Mouse (Mus musculus): ENCODE data around the gene Gngt2.

Gene Gngt2

DNA sequence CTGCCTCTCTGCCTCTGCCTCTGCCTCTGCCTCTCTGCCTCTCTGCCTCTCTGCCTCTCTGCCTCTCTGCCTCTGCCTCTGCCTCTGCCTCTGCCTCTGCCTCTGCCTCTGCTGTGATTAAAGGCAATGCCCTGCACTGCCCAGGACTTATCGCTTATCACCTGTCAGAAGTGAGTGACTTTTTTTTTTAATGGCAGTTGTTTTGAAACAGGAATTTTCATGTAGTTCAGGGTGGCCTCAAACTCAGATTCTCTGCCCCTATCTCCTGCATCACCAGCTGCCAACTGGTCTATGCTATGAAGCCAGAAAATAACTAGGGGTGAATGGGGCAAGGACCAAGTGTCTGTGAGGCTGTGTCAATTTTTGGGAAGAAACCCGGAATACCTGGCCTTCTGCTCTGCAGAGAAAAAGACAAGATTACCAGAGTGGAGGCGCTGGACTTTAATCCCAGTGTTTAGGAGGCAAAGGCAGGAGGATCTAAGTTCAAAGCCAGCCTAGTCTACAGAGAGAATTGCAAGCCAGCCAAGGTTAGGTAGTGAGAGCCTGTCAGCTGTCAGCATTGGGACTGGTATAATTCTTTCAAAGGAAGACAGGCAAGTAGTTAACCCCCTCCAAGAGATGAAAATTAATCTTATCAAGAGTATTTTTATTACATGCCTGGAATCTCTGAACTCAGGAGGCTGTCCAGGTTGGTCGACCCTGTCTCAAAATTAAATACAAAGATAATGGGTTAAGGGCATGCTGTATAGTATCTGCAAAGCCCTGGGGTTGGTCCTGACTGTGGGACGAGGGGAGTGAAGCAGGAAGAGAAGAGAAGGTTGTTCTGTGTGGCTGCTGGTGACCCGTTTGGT, 10.5 kb upstream of the Gngt2 start:
- no peak for DNase-seq (ENCODE audit: low spot score in 2 of 2)

DNA sequence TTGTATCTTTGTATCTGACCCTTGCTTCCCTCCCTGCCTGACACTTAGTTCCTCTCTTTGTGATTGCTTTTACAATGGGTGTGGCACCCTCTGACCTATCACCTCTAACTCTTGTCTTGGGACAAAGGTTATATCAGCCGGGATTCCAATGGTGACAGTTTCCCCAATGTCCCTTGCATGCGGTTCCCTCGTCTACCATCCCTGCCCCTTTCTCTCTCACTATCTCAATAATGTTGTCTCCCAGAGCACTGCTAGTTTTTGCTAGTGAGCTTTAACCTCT, 9.9 kb upstream of the Gngt2 start:
- DNase-seq (ENCODE audit: low spot score in 2 of 2): no peak

DNA sequence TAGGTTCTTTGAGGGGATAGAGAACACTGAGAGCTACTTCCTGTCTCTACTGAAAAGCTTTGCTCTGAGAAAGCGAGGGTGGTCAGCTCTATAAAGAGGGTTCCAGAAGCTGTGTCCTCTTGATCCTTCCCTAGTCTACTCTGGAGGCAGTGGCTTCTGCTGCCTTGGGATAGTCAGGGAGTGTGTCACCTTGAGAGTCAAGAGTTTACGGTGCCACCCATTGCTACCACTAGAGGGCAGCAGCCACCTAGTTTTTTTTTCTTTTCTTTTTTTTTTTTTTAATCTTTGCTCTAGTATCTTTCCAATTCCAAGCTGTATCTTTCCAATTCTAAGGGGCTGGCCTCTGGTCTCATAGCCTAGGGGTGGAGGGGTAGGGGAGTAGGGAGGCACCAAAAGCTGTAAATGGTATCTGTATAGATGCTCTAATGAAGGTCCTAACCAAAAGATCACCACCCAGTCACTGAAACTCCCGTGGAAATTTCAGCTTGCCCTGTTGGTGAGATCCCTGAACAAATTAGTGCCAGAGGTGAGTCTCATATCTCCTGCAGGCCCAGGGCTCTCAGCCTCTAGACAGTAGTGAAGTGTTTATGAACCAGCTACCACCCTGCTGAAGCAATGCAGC, 9.4 kb upstream of the Gngt2 start:
- DNase-seq (ENCODE audit: low spot score in 2 of 2): peak; percentile 56 to 68

DNA sequence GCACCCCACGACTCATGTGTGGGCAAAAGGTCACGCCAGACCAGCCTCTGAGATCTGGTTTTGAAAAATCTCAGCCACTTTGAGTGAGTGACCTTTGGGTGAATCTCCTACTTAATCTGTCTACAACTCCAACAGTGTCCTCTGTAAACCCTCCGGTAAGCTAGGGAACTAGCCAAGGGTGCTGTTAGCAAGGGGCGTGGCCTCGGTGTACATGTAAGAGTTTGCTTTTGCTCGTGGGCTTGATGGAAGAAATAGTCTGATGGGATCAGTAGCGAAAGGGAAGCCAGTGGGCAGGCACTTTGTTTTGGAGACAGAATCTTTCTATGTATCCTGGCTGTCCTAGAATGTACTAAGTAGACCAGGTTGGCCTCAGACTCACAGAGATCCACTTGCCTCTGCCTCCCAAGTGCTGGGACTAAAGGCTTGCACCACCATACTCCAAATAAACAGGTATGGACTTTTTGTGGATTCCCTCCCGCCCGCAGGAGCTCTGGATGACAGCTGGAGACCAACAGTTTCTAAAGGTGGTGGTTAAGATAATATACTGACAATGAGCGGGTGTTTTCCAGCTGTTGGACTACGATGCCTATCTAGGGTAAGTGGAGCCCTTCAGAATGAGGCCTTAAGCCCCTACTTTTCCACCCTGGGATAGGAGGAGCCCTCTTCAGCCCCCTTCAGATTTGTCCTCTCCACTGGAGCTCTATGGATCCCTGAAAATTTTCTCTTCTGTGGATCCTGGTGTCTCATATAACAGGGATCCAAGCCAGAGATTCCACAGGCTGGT, 8.6 kb upstream of the Gngt2 start:
- DNase-seq (ENCODE audit: low spot score in 2 of 2): no peak

DNA sequence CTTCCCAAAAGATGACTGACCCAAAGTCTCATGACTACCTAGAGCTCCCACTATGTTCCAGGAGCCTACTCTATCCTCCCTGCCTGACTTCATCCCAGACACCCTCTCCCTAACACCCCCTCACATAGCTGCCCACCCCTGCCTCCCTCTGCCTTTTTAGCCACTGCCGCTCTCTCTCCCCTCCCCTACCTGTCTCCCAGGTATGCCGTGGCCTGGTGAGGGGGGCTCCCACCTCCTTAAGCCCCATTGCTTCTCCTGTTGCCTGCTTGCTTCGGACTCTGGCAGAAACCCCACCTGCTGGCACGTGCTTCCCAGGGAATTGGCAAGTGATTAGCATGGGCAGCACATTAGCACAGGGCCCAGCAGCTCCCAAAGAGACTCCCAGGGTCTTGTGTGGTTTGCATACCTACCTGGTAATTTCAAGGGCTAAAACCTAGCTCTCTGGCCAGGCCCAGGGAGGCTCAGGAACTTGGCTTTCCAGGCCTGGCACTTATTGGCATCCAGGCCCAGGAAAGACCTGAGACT, 7.4 kb upstream of the Gngt2 start:
- DNase-seq (ENCODE audit: low spot score in 2 of 2): no peak

DNA sequence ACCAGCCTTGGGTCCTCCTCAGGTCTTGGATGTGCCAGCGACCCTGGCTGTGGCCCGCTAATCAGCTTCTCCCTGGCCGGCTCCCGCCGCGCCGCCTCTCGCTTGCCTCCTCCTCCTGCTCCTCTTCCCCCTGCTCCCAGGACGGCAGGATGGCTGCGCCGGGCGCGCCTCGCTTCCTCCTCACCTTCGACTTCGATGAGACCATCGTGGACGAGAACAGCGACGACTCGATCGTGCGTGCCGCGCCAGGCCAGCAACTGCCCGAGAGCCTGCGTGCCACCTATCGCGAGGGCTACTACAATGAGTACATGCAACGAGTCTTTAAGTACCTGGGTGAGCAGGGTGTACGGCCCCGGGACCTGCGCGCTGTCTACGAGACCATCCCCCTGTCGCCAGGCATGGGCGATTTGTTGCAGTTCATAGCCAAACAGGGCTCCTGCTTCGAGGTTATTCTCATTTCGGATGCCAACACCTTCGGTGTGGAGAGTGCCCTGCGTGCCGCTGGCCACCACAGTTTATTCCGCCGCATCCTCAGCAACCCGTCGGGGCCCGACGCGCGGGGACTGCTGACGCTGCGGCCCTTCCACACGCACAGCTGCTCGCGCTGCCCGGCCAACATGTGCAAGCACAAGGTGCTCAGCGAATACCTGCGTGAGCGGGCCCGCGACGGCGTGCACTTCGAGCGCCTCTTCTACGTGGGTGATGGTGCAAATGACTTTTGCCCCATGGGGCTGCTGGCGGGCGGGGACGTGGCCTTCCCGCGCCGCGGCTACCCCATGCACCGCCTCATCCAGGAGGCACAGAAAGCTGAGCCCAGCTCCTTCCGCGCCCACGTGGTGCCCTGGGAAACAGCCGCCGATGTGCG, 6.4 kb upstream of the Gngt2 start:
- peak; percentile 27 to 32 for DNase-seq (ENCODE audit: low spot score in 2 of 2)

DNA sequence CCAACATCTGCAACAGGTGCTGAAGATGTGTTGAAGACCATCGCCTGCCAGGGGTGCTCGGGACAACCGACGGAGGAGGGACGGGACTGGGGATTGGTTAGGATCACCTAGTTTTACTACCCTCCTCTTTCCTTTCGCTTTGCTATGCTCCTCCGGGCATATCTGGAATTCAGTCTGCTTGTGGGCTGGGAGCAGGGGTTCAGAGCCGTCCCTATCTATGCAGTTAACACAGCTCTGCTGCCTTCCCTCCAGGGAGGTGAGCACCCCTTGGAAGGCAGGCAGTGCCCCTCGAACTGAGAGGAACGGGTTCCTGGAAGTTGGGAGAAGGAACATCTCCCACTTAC, 5.8 kb upstream of the Gngt2 start:
- DNase-seq (ENCODE audit: low spot score in 2 of 2): no peak

DNA sequence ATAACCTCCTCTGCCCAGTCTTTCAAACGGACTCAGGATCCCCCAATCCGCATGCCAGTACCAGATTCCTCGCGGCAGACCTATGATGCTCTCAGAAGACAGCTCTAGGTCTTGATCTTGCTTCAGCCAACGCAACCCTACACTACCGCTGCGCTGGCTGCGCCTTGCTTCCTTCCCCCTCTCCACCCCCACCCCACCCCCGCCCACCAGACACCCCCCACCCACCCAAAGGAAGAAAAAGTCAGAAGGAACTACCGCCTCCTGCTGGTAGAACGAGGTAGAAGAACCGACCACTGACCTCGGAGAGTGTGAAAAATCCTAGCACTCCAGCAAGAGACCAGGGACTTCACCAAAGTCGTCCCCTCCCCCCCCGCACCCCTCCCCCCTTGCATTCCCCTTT, 5.4 kb upstream of the Gngt2 start:
- no peak for DNase-seq (ENCODE audit: low spot score in 2 of 2)

DNA sequence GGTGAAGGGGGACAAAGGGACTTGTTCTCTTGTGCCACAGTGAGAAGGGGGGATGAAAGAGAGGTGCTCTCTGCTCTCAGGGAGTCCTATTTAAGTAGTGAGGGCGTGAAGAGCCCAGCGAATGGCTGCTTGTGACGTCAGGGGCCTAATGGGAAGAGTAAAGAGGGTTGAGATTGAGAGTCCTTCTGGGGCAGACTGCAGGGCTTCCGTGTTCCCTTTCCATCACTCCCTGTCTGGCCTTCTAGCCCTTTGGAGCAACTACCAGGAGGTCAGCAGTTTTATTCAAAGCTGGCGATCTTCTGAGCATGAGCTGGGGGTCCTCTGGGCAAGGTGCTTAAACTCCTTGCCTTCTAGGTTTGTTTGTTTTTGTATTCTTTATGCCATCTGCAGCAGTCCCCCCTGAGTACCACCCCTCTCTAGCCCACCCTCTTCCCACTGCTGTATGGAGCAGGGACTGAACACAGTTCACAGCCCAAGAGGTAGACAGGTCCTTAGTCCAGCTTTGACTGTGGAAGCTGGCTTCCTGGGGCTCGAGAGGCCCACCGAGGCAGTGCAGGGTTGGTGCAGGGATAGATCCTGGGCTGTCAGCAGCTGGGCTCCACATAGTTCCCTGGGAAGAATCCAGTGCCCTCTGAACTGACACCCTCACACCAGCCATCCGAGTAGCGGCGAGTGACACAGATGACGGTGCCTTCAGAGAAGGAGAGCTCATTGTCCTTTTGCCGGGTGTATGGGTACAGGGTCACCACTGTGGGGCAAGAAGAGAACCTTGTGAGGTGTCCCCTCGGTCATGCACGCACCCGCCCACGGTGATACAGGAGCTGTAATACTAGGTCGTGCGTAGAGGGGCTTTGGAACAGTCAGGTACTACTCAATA, 4.6 kb upstream of the Gngt2 start:
- DNase-seq (ENCODE audit: low spot score in 2 of 2): no peak

DNA sequence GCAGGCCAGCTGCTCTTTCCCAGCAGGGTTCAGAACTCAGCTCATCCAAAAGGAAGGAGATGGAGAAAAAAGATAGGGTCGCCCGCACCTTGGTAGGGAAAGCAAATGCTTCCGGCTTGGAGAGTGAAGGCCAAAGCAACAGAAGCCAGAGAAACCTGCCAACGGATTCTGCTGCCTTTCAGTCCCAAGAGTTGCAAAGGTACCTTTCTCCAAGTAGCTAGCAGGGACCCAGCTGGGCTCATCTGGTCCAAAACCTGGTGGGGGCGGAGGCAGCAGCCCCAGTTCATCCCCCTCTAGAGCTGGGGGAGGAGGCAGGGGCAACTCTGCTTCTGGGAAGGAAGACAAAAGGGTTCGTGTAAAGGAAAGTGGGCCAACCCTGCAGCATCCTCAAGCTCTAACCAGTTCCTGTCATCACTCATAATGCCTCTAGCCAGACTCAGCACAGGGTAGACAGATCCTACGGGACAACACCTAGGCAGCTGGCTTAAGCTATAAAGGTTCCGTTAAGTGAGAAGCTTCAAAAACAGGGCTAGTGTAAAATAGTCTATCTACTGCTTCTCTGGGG, 3.9 kb upstream of the Gngt2 start:
- no peak for DNase-seq (ENCODE audit: low spot score in 2 of 2)

DNA sequence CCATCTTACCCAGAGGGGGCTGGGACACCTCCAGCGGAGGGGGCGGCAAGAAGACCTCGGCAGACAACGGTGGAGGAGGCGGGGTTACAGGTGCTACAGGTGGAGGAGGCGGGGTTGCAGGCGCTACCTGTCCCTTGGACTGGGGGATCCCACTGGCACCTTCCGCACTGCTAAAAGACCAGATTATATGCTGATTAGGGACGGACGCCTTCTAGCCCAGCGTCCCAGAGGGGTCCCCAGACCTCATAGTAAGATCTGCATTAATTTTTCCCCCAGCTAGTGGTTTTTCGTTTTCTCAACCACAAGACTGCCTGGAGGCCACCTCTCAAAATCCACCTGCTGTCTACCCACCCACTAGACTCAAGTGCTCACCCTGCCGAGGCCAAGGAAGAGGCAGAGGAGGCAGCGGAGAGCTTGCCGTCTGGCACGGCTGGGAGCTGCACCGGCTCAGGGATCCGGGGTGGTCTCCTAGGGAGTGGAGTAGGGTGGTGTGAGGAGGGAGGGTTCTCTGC, 3.3 kb upstream of the Gngt2 start:
- peak in 1 of 2 experiments; percentile 37 for DNase-seq (ENCODE audit: low spot score in 2 of 2)

DNA sequence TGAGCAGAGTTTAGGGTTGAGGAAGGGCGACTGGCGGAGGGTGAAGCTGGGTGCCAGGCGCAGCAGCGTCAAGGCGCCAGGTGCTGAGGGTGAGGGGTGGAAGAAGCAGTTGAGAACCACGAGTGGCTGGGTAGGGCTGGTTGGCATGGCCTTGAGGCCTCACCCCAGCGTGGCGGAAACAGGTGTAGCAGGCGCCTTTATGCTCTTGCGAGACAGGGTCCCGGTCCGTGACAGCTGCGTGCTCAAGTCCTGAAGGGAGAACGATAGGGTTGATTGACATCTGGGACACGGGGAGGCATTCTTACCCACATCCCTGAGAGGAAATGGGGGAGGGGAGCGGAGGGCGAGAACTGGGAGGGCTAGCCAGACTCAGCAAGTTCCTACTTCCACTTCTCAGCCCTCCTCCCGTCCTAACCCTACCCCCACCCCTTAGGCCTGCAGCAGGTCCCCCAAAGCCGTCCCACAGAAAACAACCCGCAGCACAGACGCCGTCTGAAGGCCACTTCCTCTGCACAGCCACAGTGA, 2.8 kb upstream of the Gngt2 start:
- DNase-seq (ENCODE audit: low spot score in 2 of 2): peak; percentile 78 to 85

DNA sequence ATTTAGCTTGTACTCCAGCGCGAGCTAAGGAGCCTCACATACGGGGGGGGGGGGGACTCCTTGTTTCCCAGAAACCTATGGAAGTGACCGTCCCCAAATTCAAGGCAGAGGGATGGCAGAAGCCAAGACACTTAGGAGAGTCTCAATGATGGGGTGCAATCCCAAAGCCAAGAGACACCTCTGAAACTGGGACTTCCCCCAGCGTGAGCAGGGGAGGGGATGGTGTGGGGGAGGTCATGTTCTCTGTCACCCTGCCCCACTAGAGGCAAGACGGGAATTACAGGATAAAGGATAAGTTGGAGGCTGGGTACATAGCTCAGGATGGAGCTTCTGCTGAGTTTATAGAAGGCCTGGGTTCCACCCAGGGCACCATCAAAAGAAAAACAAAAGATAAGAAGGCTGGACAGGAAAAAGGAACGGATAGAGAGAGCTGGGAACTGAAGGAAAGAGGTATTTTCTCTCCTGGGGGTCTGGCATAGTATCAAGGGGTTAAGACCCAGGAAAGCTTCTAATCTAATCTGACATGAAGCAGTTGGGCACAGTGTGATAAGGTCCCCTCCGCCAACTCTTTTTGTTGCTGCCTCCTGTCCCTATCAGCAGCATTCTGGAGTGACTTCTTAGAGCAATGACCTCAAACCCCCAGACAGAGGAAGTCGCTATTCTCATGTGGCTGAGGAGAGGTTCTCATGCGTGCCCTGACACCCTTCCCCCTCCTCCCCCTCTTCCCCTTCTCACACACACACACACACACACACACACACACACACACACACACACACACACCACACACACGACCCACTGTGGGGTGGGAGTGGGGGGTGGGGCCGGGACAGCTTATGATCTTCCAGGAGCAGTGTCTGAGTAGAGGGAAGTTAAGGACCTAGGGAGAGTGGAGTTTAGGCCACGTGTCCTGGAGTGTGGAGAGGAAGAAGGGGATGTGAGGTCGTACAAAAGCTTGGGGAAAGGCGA, 2.0 kb upstream of the Gngt2 start:
- DNase-seq (ENCODE audit: low spot score in 2 of 2): peak; percentile 80 to 87

DNA sequence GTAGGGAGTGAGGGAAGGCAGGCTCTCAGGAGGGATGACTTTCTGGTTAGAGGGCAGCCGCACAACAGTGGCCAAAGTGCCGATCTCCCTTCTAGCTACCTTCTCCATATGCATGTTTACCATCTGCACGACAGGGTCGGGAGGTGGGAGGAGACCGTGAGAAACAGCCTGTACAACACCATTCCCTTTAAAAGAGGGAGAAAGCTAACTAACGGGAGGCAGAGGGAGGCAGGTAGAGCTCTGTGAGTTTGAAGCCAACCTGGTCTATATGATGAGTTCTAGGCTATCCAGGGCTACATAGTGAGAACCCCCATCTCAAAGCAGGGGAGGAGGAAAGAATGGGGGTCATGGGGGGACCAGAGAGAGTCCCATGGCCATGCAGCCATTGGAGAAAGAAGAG, 1.2 kb upstream of the Gngt2 start:
- DNase-seq (ENCODE audit: low spot score in 2 of 2): no peak

DNA sequence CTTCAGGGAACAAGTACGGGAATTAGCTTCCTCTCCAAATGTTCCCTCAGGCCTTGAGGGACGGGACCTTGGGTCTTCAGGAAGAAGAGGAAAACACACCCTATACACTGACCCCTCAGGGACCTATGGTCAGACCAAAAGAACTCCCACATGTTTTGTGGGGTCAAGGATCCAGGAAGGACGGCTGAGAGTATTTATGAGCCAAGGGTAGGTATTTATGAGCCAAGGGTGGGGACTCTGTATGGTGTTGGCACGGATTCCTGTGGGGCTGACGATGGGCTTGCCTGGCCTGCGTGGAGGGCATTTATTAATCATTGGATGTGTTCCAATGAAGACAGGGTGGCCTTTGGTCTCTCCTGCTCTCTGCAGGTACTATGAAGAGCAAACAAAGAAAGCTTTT, 583 bp upstream of the Gngt2 start:
- DNase-seq (ENCODE audit: low spot score in 2 of 2): no peak

DNA sequence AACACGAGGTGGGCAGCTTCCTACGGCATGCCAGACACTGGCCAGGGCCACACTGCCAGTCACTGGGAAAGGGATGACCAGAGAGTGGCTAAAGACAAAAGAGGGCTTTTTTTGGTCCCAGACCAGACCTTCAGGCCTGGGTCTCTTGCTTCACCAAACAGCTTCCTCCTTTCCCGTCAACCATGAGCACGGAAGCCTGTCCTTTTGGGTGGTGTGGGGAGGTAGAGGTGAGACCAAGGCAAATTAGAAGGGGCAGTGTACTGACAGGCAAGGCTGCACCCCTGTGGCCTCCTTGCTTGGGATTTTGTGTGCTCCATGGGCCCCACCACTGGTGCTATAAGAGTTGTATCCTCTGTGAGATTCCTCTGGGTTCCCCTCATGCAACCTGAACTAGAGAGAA, 1.6 kb downstream of the Gngt2 start:
- no peak for DNase-seq (ENCODE audit: low spot score in 2 of 2)

DNA sequence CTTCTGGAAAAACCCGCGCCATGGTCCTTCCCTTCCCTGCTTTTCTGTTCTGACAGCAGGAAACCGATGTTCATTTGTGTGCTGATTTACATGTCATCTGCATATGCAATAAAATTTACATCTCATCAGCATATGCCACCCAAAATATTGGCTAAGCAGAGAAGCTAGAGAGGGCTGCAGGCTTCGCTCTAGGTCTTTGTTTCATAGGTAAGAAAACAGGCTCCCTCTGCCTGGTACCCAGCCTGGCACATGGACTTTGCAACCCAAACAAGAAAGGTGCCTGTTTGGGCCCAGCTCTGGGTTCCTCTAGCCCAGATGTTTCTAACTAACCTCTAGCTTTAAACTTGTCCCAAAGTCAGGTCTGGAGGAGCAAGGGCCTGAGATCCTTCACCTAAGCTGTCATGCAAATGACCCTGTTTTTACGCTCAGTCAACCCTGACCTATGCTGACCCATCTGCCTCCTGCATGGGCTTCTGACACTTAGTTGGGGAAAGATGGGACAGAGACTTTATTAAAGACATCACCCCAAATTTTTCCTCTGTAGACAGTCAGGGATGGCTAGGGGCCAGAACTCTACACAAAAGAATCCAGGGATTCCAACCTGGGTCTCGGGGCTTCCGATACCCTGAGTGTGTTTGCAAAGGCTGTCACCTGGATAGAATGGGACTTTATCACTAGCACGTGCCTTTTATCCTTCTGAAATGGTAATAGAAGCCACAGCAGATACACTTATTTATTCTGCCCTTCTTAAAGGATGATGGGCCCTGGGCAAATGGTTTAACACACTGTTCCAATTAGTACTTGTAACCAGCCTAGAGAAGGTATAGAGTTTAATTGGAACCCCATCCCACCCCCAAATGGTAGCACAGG, 2.2 kb downstream of the Gngt2 start:
- no peak for DNase-seq (ENCODE audit: low spot score in 2 of 2)

Measured in natural killer cell, adult 2 months (primary cell).